Mouse (Mus musculus): Measurements from ENCODE around the gene Rorc. TPM values are rescaled to one million over a fixed set of nuclear protein-coding genes. Genes with fewer than 3 reads are reported as not detected.

The Rorc gene
- polyA plus RNA-seq, 1 experiment = not detected

DNA sequence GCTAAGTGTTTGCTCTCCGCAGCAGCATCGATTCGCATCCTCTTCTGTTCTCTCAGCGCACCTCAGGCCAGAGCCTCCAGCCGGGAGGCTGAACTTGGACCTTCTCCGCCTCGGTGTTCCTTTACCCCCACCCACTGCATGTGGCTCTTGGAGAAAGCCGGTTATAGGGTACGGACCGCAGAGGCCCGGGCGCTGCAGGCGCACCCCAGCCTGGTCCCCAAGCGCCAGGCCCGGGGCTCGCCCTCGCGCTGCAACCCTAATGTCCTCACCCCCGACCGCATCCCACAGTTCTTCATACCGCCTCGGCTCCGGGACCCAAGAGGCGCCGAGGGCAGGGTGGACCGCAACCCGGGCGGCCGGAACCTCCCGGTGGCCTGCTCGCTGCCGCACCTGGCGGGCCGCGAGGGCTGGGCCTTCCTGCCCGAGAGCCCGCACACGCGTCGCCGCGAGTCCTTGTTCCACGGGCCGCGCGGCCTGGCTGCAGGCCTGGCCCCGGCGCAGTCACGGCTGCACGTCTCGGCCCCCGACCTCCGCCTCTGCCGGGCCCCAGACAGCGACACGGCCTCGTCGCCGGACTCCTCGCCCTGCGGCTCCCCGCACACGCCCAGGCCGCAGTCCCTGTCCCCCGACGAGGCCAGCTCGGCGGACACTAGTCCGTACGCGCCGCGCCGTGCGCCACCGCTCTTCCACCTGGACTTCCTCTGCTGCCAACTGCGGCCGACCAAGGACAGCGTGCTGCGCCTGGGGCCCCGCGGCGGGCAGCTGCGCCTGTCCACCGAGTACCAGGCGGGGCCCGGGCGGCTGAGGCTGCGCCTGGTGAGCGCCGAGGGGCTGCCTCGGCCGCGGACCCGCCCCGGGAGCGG lies 9.1 kb upstream of the Rorc start:
- peak overlapping the region; percentile 33 for H3K4me3 ChIP-seq (ENCODE audit: insufficient read depth, low read length)
- no peak overlapping the region for H3K27ac ChIP-seq (ENCODE audit: insufficient read depth, low read depth, low read length)
- TF ChIP-seq POLR2A (IDR thresholded peaks at IDR 0.05; ENCODE audit: borderline replicate concordance, low read depth, low read length) (no peak), CTCF (IDR thresholded peaks at IDR 0.05; ENCODE audit: low read depth, low read length) (no peak)
- no peaks in the 10 kb centered on the region for H3K4me1 ChIP-seq (ENCODE audit: control insufficient read depth, insufficient read depth, low read length)

GRCm38 (mm10) chr3:94364154-94364526 lies 8.5 kb upstream of the Rorc start:
- TF ChIP-seq CTCF (IDR thresholded peaks at IDR 0.05; ENCODE audit: low read depth, low read length) = no peak
- no peak for TF ChIP-seq POLR2A (IDR thresholded peaks at IDR 0.05; ENCODE audit: borderline replicate concordance, low read depth, low read length)
- Histone ChIP-seq H3K27ac (ENCODE audit: insufficient read depth, low read depth, low read length) (no peak overlapping the region), H3K4me1 (ENCODE audit: control insufficient read depth, insufficient read depth, low read length) (no peaks in the 10 kb centered on the region), H3K4me3 (ENCODE audit: insufficient read depth, low read length) (no peak overlapping the region)

- H3K4me1 ChIP-seq (ENCODE audit: control insufficient read depth, insufficient read depth, low read length) = no peaks in the 10 kb centered on the region
- no peak overlapping the region for H3K4me3 ChIP-seq (ENCODE audit: insufficient read depth, low read length)
- no peak overlapping the region for H3K27ac ChIP-seq (ENCODE audit: insufficient read depth, low read depth, low read length)
- TF ChIP-seq CTCF (IDR thresholded peaks at IDR 0.05; ENCODE audit: low read depth, low read length) (peak; percentile 79), POLR2A (IDR thresholded peaks at IDR 0.05; ENCODE audit: borderline replicate concordance, low read depth, low read length) (no peak)
Observed at GRCm38 (mm10) chr3:94366761-94367160, 5.8 kb upstream of the Rorc start.

GRCm38 (mm10) chr3:94367511-94367910 lies 5.1 kb upstream of the Rorc start:
- Histone ChIP-seq H3K4me1 (ENCODE audit: control insufficient read depth, insufficient read depth, low read length) (no peaks in the 10 kb centered on the region), H3K4me3 (ENCODE audit: insufficient read depth, low read length) (no peak overlapping the region), H3K27ac (ENCODE audit: insufficient read depth, low read depth, low read length) (no peak overlapping the region)
- TF ChIP-seq POLR2A (IDR thresholded peaks at IDR 0.05; ENCODE audit: borderline replicate concordance, low read depth, low read length) (no peak), CTCF (IDR thresholded peaks at IDR 0.05; ENCODE audit: low read depth, low read length) (no peak)

GRCm38 (mm10) chr3:94368631-94369030 lies 4.0 kb upstream of the Rorc start:
- no peaks in the 10 kb centered on the region for H3K4me1 ChIP-seq (ENCODE audit: control insufficient read depth, insufficient read depth, low read length)
- no peak overlapping the region for H3K27ac ChIP-seq (ENCODE audit: insufficient read depth, low read depth, low read length)
- no peak overlapping the region for H3K4me3 ChIP-seq (ENCODE audit: insufficient read depth, low read length)
- TF ChIP-seq POLR2A (IDR thresholded peaks at IDR 0.05; ENCODE audit: borderline replicate concordance, low read depth, low read length) = no peak
- no peak for TF ChIP-seq CTCF (IDR thresholded peaks at IDR 0.05; ENCODE audit: low read depth, low read length)

- no peak overlapping the region for H3K27ac ChIP-seq (ENCODE audit: insufficient read depth, low read depth, low read length)
- H3K4me3 ChIP-seq (ENCODE audit: insufficient read depth, low read length) = no peak overlapping the region
- peaks cover 4% of the 10 kb centered on the region for H3K4me1 ChIP-seq (ENCODE audit: control insufficient read depth, insufficient read depth, low read length)
- TF ChIP-seq CTCF (IDR thresholded peaks at IDR 0.05; ENCODE audit: low read depth, low read length) (no peak), POLR2A (IDR thresholded peaks at IDR 0.05; ENCODE audit: borderline replicate concordance, low read depth, low read length) (no peak)
Observed at GRCm38 (mm10) chr3:94369709-94370108, 2.9 kb upstream of the Rorc start.

- Histone ChIP-seq H3K4me3 (ENCODE audit: insufficient read depth, low read length) (no peak overlapping the region), H3K27ac (ENCODE audit: insufficient read depth, low read depth, low read length) (no peak overlapping the region), H3K4me1 (ENCODE audit: control insufficient read depth, insufficient read depth, low read length) (peaks cover 10% of the 10 kb centered on the region)
- no peak for TF ChIP-seq CTCF (IDR thresholded peaks at IDR 0.05; ENCODE audit: low read depth, low read length)
- no peak for TF ChIP-seq POLR2A (IDR thresholded peaks at IDR 0.05; ENCODE audit: borderline replicate concordance, low read depth, low read length)
Observed at GRCm38 (mm10) chr3:94371637-94372036, 957 bp upstream of the Rorc start.

GRCm38 (mm10) chr3:94372038-94372437 lies 556 bp upstream of the Rorc start:
- no peak overlapping the region for H3K27ac ChIP-seq (ENCODE audit: insufficient read depth, low read depth, low read length)
- peaks cover 10% of the 10 kb centered on the region for H3K4me1 ChIP-seq (ENCODE audit: control insufficient read depth, insufficient read depth, low read length)

DNA sequence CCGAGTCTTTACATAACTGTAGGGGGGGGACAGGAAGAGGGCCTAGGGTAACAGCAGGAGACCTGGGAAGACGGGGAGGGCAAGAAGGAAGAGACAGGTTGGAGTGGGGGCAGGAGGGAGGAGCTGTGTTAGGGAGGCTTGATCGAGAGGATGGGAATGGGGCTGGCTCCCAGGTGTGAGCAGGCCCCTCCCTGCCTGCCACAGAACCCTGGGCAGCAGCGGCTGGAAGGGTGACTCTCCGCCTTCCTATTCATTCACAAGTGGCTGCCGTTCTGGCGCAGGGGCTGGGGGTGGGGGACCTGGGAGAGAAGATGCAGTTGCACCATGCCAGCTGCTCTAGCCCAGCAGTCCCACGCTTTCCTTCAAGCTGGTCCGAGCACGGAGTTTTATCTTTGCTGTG lies 496 bp downstream of the Rorc start:
- no peak overlapping the region for H3K27ac ChIP-seq (ENCODE audit: insufficient read depth, low read depth, low read length)

More at GRCm38 (mm10) chr3:94372038-94372437, 556 bp upstream of the Rorc start:
- no peak overlapping the region for H3K4me3 ChIP-seq (ENCODE audit: insufficient read depth, low read length)
- no peak for TF ChIP-seq POLR2A (IDR thresholded peaks at IDR 0.05; ENCODE audit: borderline replicate concordance, low read depth, low read length)

GRCm38 (mm10) chr3:94373597-94374011 lies 1.0 kb downstream of the Rorc start:
- H3K27ac ChIP-seq (ENCODE audit: insufficient read depth, low read depth, low read length) = no peak overlapping the region
- TF ChIP-seq POLR2A (IDR thresholded peaks at IDR 0.05; ENCODE audit: borderline replicate concordance, low read depth, low read length) (no peak), CTCF (IDR thresholded peaks at IDR 0.05; ENCODE audit: low read depth, low read length) (no peak)
- H3K4me3 ChIP-seq (ENCODE audit: insufficient read depth, low read length) = no peak overlapping the region
- H3K4me1 ChIP-seq (ENCODE audit: control insufficient read depth, insufficient read depth, low read length) = peaks cover 10% of the 10 kb centered on the region

More for the DNA sequence above, 496 bp downstream of the Rorc start:
- Histone ChIP-seq H3K4me3 (ENCODE audit: insufficient read depth, low read length) (no peak overlapping the region), H3K4me1 (ENCODE audit: control insufficient read depth, insufficient read depth, low read length) (peaks cover 10% of the 10 kb centered on the region)
- TF ChIP-seq POLR2A (IDR thresholded peaks at IDR 0.05; ENCODE audit: borderline replicate concordance, low read depth, low read length) (no peak), CTCF (IDR thresholded peaks at IDR 0.05; ENCODE audit: low read depth, low read length) (no peak)

Measured in bone marrow macrophage, adult 2 months (primary cell).